Mouse (Mus musculus) neutrophil, adult 83 days (primary cell): ENCODE data around the gene Trim16. TPM values are rescaled to one million over a fixed set of nuclear protein-coding genes. Genes with fewer than 3 reads are reported as not detected.

Experiments used
- total RNA-seq, 2 experiments: library from RNA; stranded (reverse); gene quantifications; one replicate each; pipeline ENCODE4 v1.2.4; 2023

The Trim16 gene
- 10 to 100 TPM; 12.7 to 17.2 TPM for total RNA-seq

GRCm38 (mm10) chr11:62820059-62820541 is at the start of gene Trim16:
Trim16 (plus strand) TSS chr11:62820231.

DNA sequence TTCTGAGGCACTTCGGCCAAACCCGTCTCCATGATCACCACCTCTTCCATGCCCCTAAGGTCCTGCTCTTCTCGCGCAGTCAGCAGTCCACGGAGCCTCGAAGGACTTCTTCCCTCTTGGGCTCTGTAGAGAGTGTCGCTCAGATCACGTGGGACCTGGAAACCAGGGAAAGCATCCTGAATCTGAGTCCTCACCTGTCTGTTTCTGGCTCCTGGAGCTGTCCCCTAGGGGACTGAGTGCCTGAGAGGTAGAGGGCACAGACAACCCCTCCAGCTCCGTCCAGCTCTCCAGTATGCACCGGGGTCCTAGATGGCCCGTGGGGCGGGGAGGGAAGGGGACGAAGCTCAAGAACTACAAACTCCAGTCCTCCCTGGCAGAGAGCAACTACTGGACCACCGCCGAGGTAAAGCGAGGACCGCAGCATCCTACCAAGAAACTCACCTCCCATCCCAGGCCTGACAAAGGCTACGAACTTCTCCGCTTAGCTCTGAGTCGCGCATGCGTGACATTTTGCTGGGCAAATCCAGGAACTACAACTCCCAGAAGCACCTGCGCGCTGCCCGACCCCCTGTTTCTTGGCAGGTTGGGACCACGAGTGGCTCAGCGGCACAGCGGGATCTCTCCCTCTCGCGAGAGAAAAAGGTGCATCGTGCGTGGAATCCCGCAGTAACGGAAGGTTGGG is 31.0 kb upstream of the Trim16 start, which contains the start of gene Zfp286:
TSS of gene Zfp286 (minus strand) at position 528 of the 682 bp plus-strand sequence.

GRCm38 (mm10) chr11:62846961-62847654 is 27.1 kb downstream of the Trim16 start, which contains the start of gene Fbxw10:
Fbxw10 (plus strand) TSS chr11:62847069.

GRCm38 (mm10) chr11:62879220-62880048 is 59.4 kb downstream of the Trim16 start, which contains the start of gene Tvp23b:
Tvp23b (plus strand) TSS chr11:62879455.

Other genes starting within 250 kb of the Trim16 start
- 10 to 100 TPM; 42.1 to 49.3 TPM for gene Trpv2, start 245.7 kb upstream of the Trim16 start, total RNA-seq
- 1 to 10 TPM; 1.7 to 1.9 TPM for gene Lrrc75a, start 171.7 kb upstream of the Trim16 start, total RNA-seq
- 10 to 100 TPM; 10.7 to 11.7 TPM for gene Mmgt2, start 171.6 kb upstream of the Trim16 start, total RNA-seq
- under 1 TPM; 0.44 to 0.84 TPM for gene Zfp287, start 88.3 kb upstream of the Trim16 start, total RNA-seq
- not detected for gene Gm10428, start 67.1 kb upstream of the Trim16 start, total RNA-seq
- gene Zfp286, start 30.8 kb upstream of the Trim16 start, total RNA-seq: under 1 TPM in 1 of 2 experiments, not detected in 1; 0.13 TPM
- 1 to 10 TPM in 1 of 2 experiments, under 1 TPM in 1; 0.66 to 1.2 TPM for gene Fbxw10, start 26.8 kb downstream of the Trim16 start, total RNA-seq
- 1 to 10 TPM; 9.4 to 10.0 TPM for gene Tvp23b, start 59.2 kb downstream of the Trim16 start, total RNA-seq
- not detected for gene Cdrt4, start 131.0 kb downstream of the Trim16 start, total RNA-seq
- gene Tekt3, start 241.4 kb downstream of the Trim16 start, total RNA-seq: not detected